Mouse (Mus musculus) brain, embryonic 14.5 days (tissue): ENCODE results near the gene Col28a1. TPM values are rescaled to one million over a fixed set of nuclear protein-coding genes. Genes with fewer than 3 reads are reported as not detected.

ENCODE experiments used
- DNase-seq: peaks from one replicate; pipeline ENCODE4 v3.0.0-alpha.2; 2011; ENCODE audit warnings: low read depth
- CTCF ChIP-seq: fragments of 200-500 bp; IDR thresholded peaks from 2 replicates; pipeline ENCODE4 v1.5.1; 2012; ENCODE audit warnings: inconsistent platforms, mild to moderate bottlenecking, moderate library complexity, borderline replicate concordance; ENCODE audit not compliant: insufficient read depth, insufficient read length; ENCODE audit errors: extremely low read depth
- POLR2A ChIP-seq: fragments of 200-500 bp; IDR thresholded peaks from 2 replicates; pipeline ENCODE4 v1.6.1; 2012; ENCODE audit warnings: mild to moderate bottlenecking, inconsistent platforms, borderline replicate concordance; ENCODE audit not compliant: poor library complexity, insufficient read depth, insufficient read length, severe bottlenecking; ENCODE audit errors: extremely low read depth
- polyA plus RNA-seq: library from polyadenylated mRNA; depleted of rRNA; stranded (reverse); fragments of >200 nt; gene quantifications from 2 replicates; pipeline ENCODE4 v1.2.3, GENCODE M21; 2012

Gene Col28a1
- polyA plus RNA-seq, 1 experiment, result 0.78 TPM

GRCm38 (mm10) chr6:8068394-8068793, 124.0 kb downstream of the Col28a1 start:
- TF ChIP-seq POLR2A, result no peak
- no peak for TF ChIP-seq CTCF

DNA sequence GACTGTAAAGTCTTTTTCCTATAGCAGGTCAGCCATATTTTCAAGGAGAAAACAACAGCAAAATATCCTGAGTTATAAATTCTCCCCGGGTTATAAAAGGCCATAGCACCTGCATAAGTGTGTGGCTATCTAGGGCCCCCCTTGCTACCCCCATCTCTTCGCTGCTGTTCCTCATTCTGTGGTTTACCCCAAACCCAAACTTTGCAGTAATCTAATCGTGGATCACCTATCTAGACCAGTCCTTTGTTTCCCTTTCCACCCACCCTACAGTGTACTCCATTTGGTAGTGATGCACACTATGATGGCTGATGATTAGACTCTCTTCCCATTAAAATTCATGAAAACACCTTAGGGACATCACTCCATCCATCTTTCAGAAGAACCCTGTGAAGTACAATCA, 125.3 kb downstream of the Col28a1 start:
- TF ChIP-seq CTCF, result no peak
- DNase-seq, result no peak

More at GRCm38 (mm10) chr6:8068394-8068793, 124.0 kb downstream of the Col28a1 start:
- no peak for DNase-seq

GRCm38 (mm10) chr6:8066208-8066607, 126.2 kb downstream of the Col28a1 start:
- no peak for TF ChIP-seq POLR2A
- TF ChIP-seq CTCF, result peak; percentile 39; the same call in 1 of the 2 replicates
- DNase-seq, result peak; percentile 55

DNA sequence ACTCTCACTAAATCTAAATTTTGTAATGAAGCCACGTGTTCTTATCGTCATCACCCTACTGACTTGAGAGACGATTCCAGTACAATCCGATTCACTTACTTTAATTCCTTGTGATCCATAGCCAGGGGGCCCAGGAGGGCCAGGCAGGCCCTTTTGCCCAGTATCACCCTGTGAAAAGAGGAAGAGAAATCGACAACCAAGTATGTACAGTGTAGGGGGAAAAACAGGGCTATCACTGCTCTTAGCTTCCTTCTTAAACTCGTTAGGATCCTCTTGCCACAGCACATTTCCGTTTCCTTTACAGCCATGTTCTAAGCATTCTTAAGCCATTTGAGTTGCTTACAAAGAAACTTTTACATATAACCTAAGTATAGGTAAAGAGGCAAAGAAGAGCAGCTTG, 133.2 kb downstream of the Col28a1 start:
- DNase-seq, result no peak
- no peak for TF ChIP-seq POLR2A
- no peak for TF ChIP-seq CTCF

GRCm38 (mm10) chr6:8048216-8048615, 144.2 kb downstream of the Col28a1 start:
- no peak for TF ChIP-seq CTCF
- no peak for TF ChIP-seq POLR2A
- DNase-seq, result no peak

- TF ChIP-seq POLR2A, result no peak
- TF ChIP-seq CTCF, result no peak
- DNase-seq, result no peak
These were observed 146.0 kb downstream of the Col28a1 start for GRCm38 (mm10) chr6:8046446-8046845.

GRCm38 (mm10) chr6:8045825-8046224, 146.6 kb downstream of the Col28a1 start:
- DNase-seq, result no peak
- TF ChIP-seq POLR2A (no peak), CTCF (no peak)

DNA sequence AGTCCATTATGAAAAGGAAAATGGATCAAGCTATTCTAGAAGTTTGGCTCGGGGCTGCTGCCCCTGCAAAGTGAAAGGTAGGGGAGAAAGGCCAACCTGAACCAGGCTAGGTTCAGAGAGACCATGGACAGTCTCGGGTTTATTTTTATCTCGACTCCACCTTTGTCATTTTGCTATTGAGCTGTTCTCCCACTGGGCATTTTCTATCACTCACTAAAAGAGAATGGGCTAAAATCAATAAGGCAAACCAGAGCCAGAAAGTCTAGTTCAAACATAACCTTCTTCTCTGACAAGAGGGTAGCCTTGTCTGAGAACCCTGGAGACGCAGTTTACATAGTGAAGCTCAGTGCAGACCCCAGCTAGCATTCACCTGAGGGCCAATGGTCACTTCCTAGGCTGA, 163.7 kb downstream of the Col28a1 start:
- TF ChIP-seq CTCF, result no peak
- DNase-seq, result no peak

GRCm38 (mm10) chr6:8025332-8026129, 166.9 kb downstream of the Col28a1 start:
- no peak for TF ChIP-seq POLR2A
- no peak for TF ChIP-seq CTCF

GRCm38 (mm10) chr6:8023527-8023926, 168.9 kb downstream of the Col28a1 start:
- TF ChIP-seq POLR2A, result no peak
- no peak for TF ChIP-seq CTCF
- DNase-seq, result no peak

More at GRCm38 (mm10) chr6:8025332-8026129, 166.9 kb downstream of the Col28a1 start:
- DNase-seq, result no peak

- peak; percentile 19 for DNase-seq
- TF ChIP-seq POLR2A, result no peak
- TF ChIP-seq CTCF, result no peak
These were observed 197.7 kb downstream of the Col28a1 start for GRCm38 (mm10) chr6:7994736-7995135.

- peak; percentile 71 for DNase-seq
- TF ChIP-seq CTCF (peak; percentile 57; the same call in 1 of the 2 replicates), POLR2A (no peak)
These were observed 208.8 kb downstream of the Col28a1 start for GRCm38 (mm10) chr6:7983646-7983979.

- peak; percentile 19 for DNase-seq
These were observed 209.3 kb downstream of the Col28a1 start for GRCm38 (mm10) chr6:7982958-7983645.
